Mouse (Mus musculus) bone marrow, adult 2 months (tissue): ENCODE results near the gene Minpp1.

ENCODE experiments used
- CTCF ChIP-seq: fragments of 200-500 bp; IDR thresholded peaks from 2 replicates; pipeline ENCODE4 v1.5.1; 2011; ENCODE audit warnings: low read length, control low read depth; ENCODE audit not compliant: control insufficient read depth, insufficient read depth
- POLR2A ChIP-seq: fragments of 200-500 bp; IDR thresholded peaks from 2 replicates; pipeline ENCODE4 v1.6.1; 2011; ENCODE audit warnings: low read depth, mild to moderate bottlenecking, control low read depth, low read length, borderline replicate concordance; ENCODE audit not compliant: control insufficient read depth

DNA sequence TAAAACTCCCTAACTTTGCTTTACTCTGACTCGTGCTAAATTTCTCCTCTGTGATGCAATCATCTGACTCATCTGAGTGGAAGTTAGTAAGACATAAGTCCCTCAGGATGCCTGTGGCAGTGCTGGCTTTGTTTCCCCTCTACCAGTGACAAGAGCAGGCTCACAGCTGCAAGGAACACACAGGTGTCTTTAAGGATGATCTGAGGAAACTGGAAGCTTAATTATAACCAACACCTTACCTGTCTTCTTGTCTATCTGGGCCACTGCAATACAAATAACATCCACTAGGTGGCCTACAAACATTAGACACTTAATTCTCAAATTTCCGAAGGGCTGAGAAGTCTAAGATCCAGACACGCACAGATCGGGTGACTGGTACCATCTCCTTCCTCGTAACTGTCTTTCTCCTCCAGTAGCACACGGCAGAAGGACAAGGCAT lies 15.5 kb upstream of the Minpp1 start:
- TF ChIP-seq POLR2A (no peak), CTCF (no peak)
